Mouse (Mus musculus) adrenal gland, postnatal 14 days (tissue): ENCODE measurements around the gene Sfn. TPM values are rescaled to one million over a fixed set of nuclear protein-coding genes. Genes with fewer than 3 reads are reported as not detected.
"Not testable (repeated sequence)": the region's sequence is repeated elsewhere in the genome, so short reads cannot be mapped to it uniquely, and the experiment has no call there.

Experiments
- DNase-seq: peaks from one replicate; pipeline ENCODE4 v3.0.0; 2021; ENCODE audit warnings: mixed read lengths
- long read RNA-seq, 2 experiments: library from polyadenylated mRNA; stranded (forward); transcript quantifications; one replicate each; pipeline ENCODE4 v2.0.0; 2021
- total RNA-seq: library from RNA; stranded (reverse); gene quantifications from 2 replicates; pipeline ENCODE4 v1.2.3, GENCODE M21; 2021

Gene Sfn
- 1.7 and 4.2 TPM in 2 replicates for total RNA-seq
- long read RNA-seq, experiment 1, partial matches to known transcripts, result 0 of 1 reads
- long read RNA-seq, experiment 1, other reads (novel, unspliced or antisense), result 0 of 1 reads
- long read RNA-seq, experiment 2, partial matches to known transcripts, result 0 of 1 reads
- long read RNA-seq, experiment 2, other reads (novel, unspliced or antisense), result 0 of 1 reads

DNA sequence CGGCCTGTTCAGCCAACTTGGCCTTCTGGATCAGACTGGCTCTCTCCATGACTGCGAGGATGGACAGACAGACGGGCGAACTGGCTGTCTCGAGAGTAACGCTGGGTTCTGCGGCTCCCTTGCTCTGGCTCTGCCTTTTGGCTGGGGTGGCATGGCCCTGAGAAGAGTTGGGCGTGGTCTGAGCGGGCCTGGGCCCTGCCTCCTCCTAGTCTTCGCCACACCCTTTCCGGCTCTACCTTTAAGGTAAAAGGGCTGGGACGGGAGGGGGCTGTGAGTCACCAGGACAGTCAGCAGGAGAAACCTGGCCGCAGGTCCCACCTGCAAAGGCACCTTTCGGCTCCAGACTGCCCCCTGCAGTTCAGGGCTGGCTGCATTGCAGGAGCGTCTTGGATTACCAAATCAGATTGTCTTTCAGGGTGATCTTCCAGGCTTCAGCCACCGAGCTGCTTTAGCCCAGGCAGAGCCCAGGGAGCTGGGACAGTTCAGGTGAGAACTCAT lies at the start of gene Sfn:
Gene Sfn, minus strand, starts transcription at position 448 of the 498 bp plus-strand sequence.
- DNase-seq, result peak; percentile 67

GRCm38 (mm10) chr4:133651445-133651844 lies 49.5 kb upstream of the Sfn start:
- DNase-seq, result peak; percentile 42

GRCm38 (mm10) chr4:133649989-133650699 lies 48.2 kb upstream of the Sfn start, which contains the start of gene Zdhhc18:
Zdhhc18 (minus strand) TSS chr4:133650154.
- DNase-seq, result peak; percentile 89

DNA sequence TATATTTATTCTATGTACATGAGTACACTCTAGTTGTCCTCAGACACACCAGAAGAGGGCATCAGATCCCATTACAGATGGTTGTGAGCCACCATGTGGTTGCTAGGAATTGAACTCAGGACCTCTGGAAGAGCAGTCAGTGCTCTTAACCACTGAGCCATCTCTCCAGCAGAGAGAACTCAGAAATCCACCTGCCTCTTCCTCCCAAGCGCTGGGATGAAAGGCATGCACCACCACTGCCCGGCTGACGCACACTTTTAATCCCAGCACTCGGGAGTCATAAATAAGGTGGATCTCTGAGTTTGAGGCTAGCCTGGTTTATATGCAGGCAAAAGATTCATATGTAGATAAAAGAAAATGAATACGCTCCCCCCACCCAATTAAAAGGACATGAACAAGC lies 47.5 kb upstream of the Sfn start:
- DNase-seq, result not testable (repeated sequence)

- DNase-seq, result no peak
Measured at GRCm38 (mm10) chr4:133645680-133646079, 43.7 kb upstream of the Sfn start.

GRCm38 (mm10) chr4:133645195-133645594 lies 43.2 kb upstream of the Sfn start:
- DNase-seq, result no peak

DNA sequence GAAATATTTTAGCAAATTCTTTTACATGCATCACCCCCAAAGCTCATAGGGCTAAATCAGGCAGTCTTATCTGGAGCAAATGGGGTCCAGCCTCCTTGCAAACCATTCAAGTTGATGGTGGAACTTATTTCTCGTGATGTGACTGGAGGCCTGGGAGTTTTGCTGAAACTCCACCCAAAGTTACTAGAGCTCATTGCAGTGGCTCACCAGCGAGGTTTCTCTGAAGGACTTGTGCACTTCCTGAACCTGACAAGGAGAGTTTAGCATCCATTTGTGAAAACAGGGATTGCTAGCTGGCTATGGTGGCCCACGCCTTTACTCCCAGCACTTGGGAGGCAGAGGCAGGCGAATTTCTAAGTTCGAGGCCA lies 32.1 kb upstream of the Sfn start:
- no peak for DNase-seq

DNA sequence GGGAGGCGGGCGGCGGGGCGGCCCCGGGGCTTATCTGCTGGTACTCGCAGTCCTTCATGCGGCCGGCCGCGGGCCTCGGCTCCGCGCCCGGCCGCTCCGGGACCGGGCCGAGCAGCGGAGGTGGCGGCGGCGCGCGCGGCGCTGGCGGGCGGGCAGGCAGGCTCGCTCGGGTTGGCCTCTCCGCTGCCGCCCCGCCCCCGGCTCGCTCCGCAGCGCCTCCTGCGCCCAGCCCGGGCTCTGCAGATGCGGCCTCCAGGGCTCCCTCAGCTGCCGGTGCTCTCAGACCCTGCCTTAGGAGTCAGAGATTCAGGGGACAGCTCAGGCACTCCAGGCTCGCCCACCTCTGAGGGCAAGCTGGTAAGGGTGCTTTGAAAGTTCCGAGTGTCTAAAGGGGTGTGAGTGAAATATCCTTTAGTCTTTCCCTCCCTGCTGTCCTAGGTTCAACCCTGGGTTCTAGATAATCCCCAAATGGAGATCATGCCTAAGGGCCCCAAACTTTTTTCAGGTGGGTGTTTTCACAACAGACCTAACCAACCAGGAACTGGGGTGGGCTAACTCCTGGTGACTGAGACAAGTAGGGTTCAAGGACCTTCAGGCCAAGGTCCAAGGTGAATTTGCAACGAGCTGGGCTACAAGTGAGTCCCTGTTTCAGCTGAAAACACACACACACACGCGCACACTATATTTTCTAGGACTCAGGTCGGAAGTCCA lies 31.5 kb upstream of the Sfn start:
- peak; percentile 94 for DNase-seq

- DNase-seq, result peak; percentile 25
Measured at GRCm38 (mm10) chr4:133632483-133633327, 30.7 kb upstream of the Sfn start.

DNA sequence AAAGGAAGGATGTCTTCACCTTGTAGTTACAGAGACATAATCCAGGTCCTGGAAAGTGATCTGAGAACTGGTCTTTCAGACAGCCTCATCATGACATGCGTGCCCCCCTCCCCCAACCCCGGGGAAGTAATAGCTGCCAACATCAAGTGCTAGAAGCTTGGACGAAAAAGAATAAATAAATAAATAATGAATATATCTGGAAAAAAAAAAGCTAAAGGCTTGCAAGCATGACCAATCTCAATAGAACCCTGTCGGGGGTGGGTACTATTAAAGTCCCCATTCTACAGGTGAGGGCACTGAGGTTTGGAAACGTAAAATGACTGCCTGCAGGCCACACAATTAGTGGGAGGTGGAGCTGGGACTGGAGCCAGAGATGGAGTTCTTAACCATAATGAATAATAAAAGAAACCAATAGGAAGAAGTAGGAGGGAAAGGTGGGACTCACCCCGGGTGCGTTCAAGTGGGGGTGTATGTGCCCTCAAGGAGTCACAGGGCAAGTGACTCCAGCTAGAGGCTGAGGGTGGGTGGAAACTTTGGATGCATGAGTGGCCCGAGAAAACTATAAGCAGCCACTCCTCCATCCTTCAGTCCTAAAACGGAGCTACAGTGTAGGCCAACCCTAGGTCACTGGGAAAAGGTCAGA lies 29.9 kb upstream of the Sfn start:
- DNase-seq, result no peak

DNA sequence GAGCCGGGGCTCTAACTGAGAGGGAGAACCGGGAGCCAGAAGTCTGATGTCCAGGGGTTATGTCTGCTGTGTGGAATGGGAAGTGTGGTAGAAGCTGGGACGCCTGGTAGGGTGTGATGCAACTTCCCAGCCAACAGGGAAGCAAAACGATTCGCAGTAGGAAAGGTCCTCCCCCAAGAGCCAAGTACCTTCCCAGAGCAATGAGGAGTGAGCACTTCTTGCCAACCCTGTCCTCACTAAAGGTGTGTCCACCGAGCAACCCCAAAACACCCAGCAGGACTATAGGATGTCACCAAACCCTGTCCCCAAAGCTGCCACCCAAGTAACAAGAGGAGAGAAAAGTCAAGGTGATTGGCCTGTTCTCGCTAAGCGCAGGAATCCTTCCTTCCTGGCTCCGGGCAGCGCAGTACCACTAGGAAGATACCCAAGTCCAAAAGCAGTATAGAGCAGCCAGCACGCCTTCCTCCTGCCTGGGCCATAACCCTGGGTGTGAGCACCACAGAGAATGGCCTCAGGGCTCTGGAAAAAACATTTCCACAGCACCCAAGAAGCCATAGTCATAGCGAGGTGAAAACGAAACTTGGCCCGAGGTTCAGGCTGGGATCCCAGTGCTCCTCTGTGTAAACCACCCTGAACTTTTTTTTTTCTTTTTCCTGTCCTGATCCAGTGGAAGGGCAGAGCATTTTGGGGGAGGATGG lies 29.3 kb upstream of the Sfn start:
- DNase-seq, result peak; percentile 38

DNA sequence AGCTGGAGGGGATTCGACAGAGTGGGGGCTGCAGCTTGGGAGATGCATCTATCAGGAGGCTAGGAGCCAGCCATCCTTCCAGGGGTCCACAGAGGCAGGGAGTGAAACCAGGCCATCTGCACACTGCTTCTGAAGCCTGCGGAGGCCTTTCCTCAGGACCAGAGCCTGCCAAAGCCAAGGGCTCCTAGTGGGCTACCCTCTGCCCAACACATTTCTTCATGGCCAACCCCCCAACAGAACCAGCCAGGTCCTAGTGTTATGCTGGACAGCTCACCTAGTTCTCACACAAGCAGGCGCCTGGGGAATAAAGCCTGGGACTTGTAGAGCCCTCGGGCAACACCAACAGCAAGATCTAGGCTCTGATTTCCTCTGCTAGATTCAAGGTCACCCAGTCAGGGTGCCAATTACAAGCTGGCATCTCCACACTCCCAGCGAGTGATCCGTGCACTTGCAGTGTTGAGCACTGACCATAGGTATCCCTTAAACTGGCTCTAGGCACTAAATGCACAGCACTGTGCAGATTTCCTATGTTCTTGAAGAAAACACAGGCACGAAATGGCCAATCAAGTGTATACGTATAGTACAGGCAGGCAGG lies 28.5 kb upstream of the Sfn start:
- no peak for DNase-seq

GRCm38 (mm10) chr4:133629191-133629590 lies 27.2 kb upstream of the Sfn start:
- DNase-seq, result no peak

DNA sequence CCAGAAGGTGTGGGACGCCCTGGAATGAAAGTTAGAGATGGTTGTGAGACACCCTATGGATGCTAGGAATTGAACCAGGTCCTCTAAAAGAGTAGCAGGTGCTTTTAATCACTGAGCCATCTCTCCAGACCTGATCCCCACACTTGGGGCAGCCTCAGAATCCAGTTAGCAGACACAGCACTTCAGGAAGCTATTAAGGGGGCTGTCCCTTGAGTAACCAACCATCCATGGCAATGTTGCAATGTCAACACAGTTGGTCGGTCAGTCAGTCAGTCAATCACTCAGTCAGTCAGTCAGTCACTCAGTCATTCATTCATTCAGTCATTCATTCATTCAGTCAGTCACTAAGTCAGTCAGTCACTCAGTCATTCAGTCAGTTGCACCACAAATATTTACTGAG lies 26.5 kb upstream of the Sfn start:
- DNase-seq, result no peak

DNA sequence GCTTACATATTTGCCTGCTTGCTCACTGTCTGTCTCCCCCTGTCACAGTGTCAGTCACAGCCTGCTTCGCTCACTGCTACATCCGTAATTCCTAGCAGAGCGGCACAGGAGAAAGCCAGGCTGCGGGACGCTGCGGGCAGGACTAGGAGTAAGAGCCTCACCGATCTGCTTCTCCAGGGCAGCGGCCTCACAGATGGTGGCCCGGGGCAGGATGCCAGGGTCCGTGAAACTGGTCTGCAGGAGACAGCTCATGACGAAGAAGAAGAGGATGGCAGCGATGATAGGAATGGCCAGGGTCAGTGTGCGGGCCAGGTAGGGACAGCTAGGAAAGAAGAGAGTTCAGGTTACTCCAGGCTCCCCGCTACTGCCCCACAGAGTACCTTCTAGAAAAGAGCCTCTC lies 25.1 kb upstream of the Sfn start:
- no peak for DNase-seq

GRCm38 (mm10) chr4:133626621-133627020 lies 24.7 kb upstream of the Sfn start:
- DNase-seq, result no peak

DNA sequence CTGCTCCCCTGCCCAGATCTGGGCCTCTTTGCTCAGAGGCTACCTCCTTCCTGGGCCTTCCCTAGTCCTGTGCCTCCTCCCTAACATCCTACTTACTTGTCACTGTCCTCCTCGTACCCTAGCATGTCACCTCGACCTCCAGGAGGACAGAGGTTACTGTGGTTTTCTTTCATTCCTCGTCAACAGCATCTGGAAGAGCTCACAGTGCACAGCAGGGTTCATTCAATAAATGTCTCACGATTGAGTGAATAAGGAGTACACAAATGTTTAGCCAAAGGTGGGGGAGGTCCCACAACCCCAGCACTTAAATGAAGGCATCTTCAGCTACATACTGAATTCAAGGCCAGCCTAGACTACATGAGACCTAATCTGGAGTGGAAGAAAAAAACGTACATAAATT lies 24.3 kb upstream of the Sfn start:
- no peak for DNase-seq

DNA sequence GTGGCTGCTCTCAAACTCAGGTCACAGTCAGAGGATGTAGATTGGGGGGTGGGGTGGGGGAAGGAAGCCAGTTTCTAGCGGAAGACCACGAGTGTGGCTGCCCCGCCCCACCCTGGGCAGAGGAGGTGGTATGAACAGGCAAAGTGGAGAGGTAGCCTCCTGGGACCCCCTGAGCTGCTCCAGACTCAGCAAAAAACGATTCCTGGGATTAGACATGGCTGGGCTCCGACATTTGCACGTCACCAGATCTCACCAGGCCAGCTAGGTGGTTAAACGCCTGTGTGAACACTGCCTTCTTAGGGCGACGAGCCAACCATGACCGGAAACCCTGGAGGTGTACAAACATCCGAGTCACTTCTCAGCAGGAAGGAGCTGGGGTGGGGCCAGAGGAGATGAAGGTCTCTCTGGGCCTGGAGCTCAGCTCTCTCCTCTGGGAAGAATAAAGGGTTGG lies 23.7 kb upstream of the Sfn start:
- DNase-seq, result peak; percentile 71

- no peak for DNase-seq
Measured at GRCm38 (mm10) chr4:133624830-133625229, 22.9 kb upstream of the Sfn start.

DNA sequence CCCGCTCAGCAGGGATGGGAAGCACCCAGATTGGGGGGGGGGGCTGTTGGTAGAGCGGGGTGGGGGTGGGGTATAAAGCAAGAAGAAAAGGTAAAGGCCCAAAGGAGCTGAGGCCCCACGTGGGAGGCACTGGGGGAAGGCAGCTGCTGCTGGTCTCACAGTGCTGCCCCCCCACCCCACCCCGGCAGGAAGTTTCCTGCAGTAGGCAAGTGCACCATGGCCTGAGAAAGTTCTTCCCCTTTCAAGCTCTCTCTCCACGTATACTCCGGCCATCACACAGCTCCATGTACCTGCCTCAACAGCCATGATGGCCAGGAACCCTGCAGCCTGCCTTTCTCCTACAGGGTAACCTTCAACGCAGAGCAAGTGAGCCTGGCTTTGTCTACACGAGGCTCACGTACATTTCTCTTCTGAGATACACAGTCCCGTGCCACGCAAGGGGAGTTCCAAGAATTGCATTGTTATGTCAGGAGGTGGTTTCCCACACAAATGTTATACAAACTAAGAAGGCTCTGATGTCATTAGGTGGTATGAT lies 20.3 kb upstream of the Sfn start:
- DNase-seq, result no peak
